Mouse (Mus musculus) lung, postnatal 0 days (tissue): ENCODE results near the gene Wfdc15b.

Experiments
- CTCF ChIP-seq: IDR thresholded peaks from 2 replicates; pipeline ENCODE4 v1.5.1; 2016; ENCODE audit warnings: antibody characterized with exemption, mild to moderate bottlenecking
- EP300 ChIP-seq: IDR thresholded peaks from 2 replicates; pipeline ENCODE4 v1.6.1; 2016; ENCODE audit warnings: antibody characterized with exemption, mild to moderate bottlenecking, control low read depth

GRCm38 (mm10) chr2:164168571-164168946 is 52.9 kb downstream of the Wfdc15b start:
- TF ChIP-seq CTCF (no peak), EP300 (no peak)
